Mouse (Mus musculus) C2C12 (cell line): ENCODE measurements around the gene Spred2.

Experiments
- CEBPB ChIP-seq: IDR thresholded peaks from one replicate; pipeline ENCODE4 v1.6.1; 2011; ENCODE audit warnings: low read depth, mild to moderate bottlenecking, control low read depth, moderate library complexity
- CTCF ChIP-seq: IDR thresholded peaks from one replicate; pipeline ENCODE4 v1.5.1; 2011; ENCODE audit not compliant: control insufficient read depth, insufficient read depth, insufficient read length
- MAX ChIP-seq: IDR thresholded peaks from one replicate; pipeline ENCODE4 v1.6.1; 2011; ENCODE audit warnings: mild to moderate bottlenecking, control low read depth
- MYOD1 ChIP-seq: IDR thresholded peaks from one replicate; pipeline ENCODE4 v1.6.1; 2011; ENCODE audit warnings: low read depth; ENCODE audit not compliant: control insufficient read depth, insufficient read length
- MYOG ChIP-seq: IDR thresholded peaks from one replicate; pipeline ENCODE4 v1.6.1; 2011; ENCODE audit not compliant: control insufficient read depth, insufficient read length; ENCODE audit errors: extremely low read depth
- USF1 ChIP-seq: IDR thresholded peaks from one replicate; pipeline ENCODE4 v1.6.1; 2011; ENCODE audit warnings: low read depth, mild to moderate bottlenecking, control low read depth, moderate library complexity

GRCm38 (mm10) chr11:20066106-20066505 lies 141.9 kb downstream of the Spred2 start:
- no peak for TF ChIP-seq USF1
- no peak for TF ChIP-seq CTCF
- TF ChIP-seq MAX = no peak
- TF ChIP-seq MYOG = no peak
- no peak for TF ChIP-seq CEBPB
- TF ChIP-seq MYOD1 = no peak
